Mouse (Mus musculus) ES-E14 (cell line): Measurements from ENCODE around the gene Fam83b. TPM values are rescaled to one million over a fixed set of nuclear protein-coding genes. Genes with fewer than 3 reads are reported as not detected.

Experiments
- DNase-seq: peaks from one replicate; pipeline ENCODE4 v3.0.0-alpha.2; 2013; ENCODE audit warnings: low read depth, low spot score
- H3K27ac ChIP-seq: 2 replicates; pipeline ENCODE4 v1.5.1; 2012; ENCODE audit warnings: low read depth, mild to moderate bottlenecking, low read length, moderate library complexity, mixed read lengths; ENCODE audit not compliant: poor library complexity, insufficient read depth, severe bottlenecking
- H3K36me3 ChIP-seq: 2 replicates; pipeline ENCODE4 v1.6.1; 2012; ENCODE audit warnings: mild to moderate bottlenecking, low read length, moderate library complexity, mixed read lengths; ENCODE audit not compliant: control insufficient read depth, poor library complexity, insufficient read depth, severe bottlenecking
- H3K4me1 ChIP-seq, 2 experiments: fragments of 150-350 bp in 1 of 2; sonication (generic) in 1 of 2; 2 replicates each; pipeline ENCODE4 v1.6.1; 2012; ENCODE audit warnings: low read length in 2 of 2, mild to moderate bottlenecking in 1 of 2, mixed read lengths in 1 of 2; ENCODE audit not compliant: control insufficient read depth in 2 of 2, insufficient read depth in 2 of 2, poor library complexity in 1 of 2
- H3K4me3 ChIP-seq, 2 experiments: fragments of 150-350 bp in 1 of 2; sonication (generic) in 1 of 2; 2 replicates each; pipeline ENCODE4 v1.5.1; 2012; ENCODE audit warnings: low read length in 2 of 2, low read depth in 1 of 2, mild to moderate bottlenecking in 1 of 2, mixed read lengths in 1 of 2; ENCODE audit not compliant: insufficient read depth in 1 of 2, poor library complexity in 1 of 2, severe bottlenecking in 1 of 2
- H3K9ac ChIP-seq: 2 replicates; pipeline ENCODE4 v1.6.1; 2012; ENCODE audit warnings: low read depth, mild to moderate bottlenecking, low read length, mixed read lengths; ENCODE audit not compliant: poor library complexity, insufficient read depth, severe bottlenecking
- H3K9me3 ChIP-seq: fragments of 150-350 bp; sonication (generic); 2 replicates; pipeline ENCODE4 v1.6.1; 2012; ENCODE audit warnings: low read depth, mild to moderate bottlenecking, low read length; ENCODE audit not compliant: control insufficient read depth, insufficient read depth
- CHD2 ChIP-seq: IDR thresholded peaks from 2 replicates; pipeline ENCODE4 v1.6.1; 2014; ENCODE audit warnings: mild to moderate bottlenecking, low read depth, low read length, inconsistent platforms
- HCFC1 ChIP-seq: IDR thresholded peaks from 2 replicates; pipeline ENCODE4 v1.6.1; 2012; ENCODE audit warnings: low read length, inconsistent platforms, borderline replicate concordance; ENCODE audit not compliant: insufficient read depth
- MAFK ChIP-seq: IDR thresholded peaks from 2 replicates; pipeline ENCODE4 v1.6.1; 2014; ENCODE audit warnings: mild to moderate bottlenecking, low read depth, low read length, inconsistent platforms; ENCODE audit not compliant: insufficient read depth
- ZC3H11A ChIP-seq: IDR thresholded peaks from 2 replicates; pipeline ENCODE4 v1.6.1; 2012; ENCODE audit warnings: low read depth, mild to moderate bottlenecking, inconsistent platforms, low read length, borderline replicate concordance
- ZNF384 ChIP-seq: IDR thresholded peaks from 2 replicates; pipeline ENCODE4 v1.6.1; 2012; ENCODE audit warnings: low read depth, low read length, inconsistent platforms
- in situ Hi-C, 2 experiments: fragments of 600-800 bp; cut with MboI; formaldehyde crosslinking; loops; one replicate each; pipeline ENCODE4 v1.15.1; 2025; ENCODE audit warnings: low sequenced_read_pairs in 2 of 2, inconsistent platforms in 1 of 2; ENCODE audit not compliant: unreplicated experiment in 2 of 2
- total RNA-seq: library from RNA; depleted of rRNA; stranded (reverse); fragments of 300-350 nt; gene quantifications from 2 replicates; pipeline ENCODE4 v1.2.3, GENCODE M21; 2012

Gene Fam83b
- total RNA-seq, 1 experiment, result 0.76 TPM

DNA sequence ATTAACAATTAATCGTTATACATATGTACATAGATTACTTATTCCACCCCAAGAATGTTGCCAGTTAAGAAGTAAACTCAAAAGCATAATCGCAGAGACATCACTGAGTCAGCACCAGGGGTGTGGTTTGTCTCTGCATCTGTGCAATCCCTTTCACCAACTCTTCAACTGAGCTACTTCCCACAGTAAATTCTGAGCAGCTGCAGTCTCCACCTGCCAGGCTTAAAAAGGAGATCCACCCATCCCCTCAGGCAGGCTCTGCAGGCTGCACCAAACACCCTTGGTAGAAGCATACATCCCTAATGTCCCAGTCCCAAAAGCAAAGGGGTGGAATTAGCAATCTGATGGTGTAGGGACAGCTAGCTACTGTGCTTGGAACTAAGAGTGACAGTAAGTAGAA, 1.3 kb downstream of the Fam83b start:
- H3K9me3 ChIP-seq, result no peaks in the 10 kb centered on the region
- no peak overlapping the region for H3K9ac ChIP-seq
- no peak for DNase-seq
- H3K27ac ChIP-seq, result no peak overlapping the region
- in situ Hi-C loops, result no loop called here
- TF ChIP-seq MAFK, result no peak
- TF ChIP-seq HCFC1, result no peak
- no peak for TF ChIP-seq CHD2
- TF ChIP-seq ZNF384, result no peak
- no peak for TF ChIP-seq ZC3H11A
- H3K36me3 ChIP-seq, result no peaks in the 10 kb centered on the region
- H3K4me3 ChIP-seq, result no peak overlapping the region
- H3K4me1 ChIP-seq, result 0 out of 4 replicates have a peak, but pooled peaks cover 0 to 3% of the 10 kb centered on the region in 2 experiments

DNA sequence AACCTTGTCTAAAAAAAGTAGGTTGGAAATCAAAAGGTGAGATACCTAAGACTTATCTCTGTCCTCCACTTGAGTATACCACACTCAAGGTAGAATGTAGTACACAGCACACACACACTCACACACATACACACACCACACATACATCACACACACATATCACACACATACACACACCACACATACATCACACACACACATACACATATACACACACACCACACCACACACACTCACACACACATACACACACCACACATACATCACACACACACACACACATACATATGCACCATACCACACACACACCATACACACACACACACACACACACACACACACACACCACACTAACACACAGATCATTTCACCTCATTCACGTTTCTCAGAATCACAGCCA, 2.8 kb downstream of the Fam83b start:
- H3K4me1 ChIP-seq, result 0 out of 4 replicates have a peak, but pooled peaks cover 0 to 3% of the 10 kb centered on the region in 2 experiments
- TF ChIP-seq HCFC1 (no peak), MAFK (no peak), CHD2 (no peak), ZC3H11A (no peak), ZNF384 (no peak)
- H3K9me3 ChIP-seq, result no peaks in the 10 kb centered on the region
- in situ Hi-C loops, result no loop called here
- H3K27ac ChIP-seq, result no peak overlapping the region
- H3K36me3 ChIP-seq, result no peaks in the 10 kb centered on the region
- DNase-seq, result no peak
- H3K9ac ChIP-seq, result no peak overlapping the region
- no peak overlapping the region for H3K4me3 ChIP-seq

DNA sequence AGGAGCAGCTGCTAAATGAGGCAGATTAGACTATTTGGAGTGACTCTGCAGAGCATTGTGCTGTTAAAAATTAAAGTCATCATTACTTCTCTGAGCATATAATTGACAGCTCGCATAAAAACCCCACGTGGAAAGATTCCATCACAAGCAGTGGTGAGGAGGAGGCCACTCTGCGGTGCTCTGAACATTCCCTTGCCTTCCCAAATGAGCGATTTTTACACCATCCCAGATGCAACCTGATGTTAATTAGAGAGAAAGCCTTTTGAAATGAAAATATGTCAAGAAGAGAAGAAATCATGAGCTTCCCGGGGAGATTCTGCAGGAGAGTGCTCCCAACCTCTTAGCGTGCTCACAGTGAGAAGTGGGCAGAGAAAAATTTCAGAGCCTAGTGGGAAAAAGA, 4.1 kb downstream of the Fam83b start:
- Histone ChIP-seq H3K9ac (no peak overlapping the region), H3K27ac (no peak overlapping the region), H3K9me3 (no peaks in the 10 kb centered on the region), H3K4me3 (no peak overlapping the region), H3K36me3 (no peaks in the 10 kb centered on the region), H3K4me1 (0 out of 4 replicates have a peak, but pooled peaks cover 0 to 3% of the 10 kb centered on the region in 2 experiments)
- no peak for DNase-seq
- TF ChIP-seq ZC3H11A (no peak), ZNF384 (no peak), HCFC1 (no peak), MAFK (no peak), CHD2 (no peak)
- in situ Hi-C loops, result no loop called here

DNA sequence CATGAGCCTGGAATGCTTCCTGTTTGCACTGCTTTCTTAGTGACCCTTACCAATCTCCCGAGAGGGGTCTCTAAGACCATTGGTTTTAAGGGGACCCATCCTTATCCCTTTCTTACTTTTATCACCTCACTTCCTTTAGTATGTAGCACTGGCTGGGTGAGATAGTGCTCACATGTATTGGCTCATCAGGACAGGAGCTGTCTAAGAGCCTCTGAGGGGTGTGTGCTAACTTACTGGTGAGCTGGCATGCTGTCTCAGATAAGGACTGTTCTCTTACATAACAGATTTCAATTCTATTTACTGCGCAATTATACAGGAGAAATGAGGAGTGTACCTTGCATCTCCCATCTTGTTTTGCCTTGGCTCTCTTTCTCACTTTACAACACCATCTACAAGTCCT, 7.7 kb downstream of the Fam83b start:
- H3K9me3 ChIP-seq, result no peaks in the 10 kb centered on the region
- no peaks in the 10 kb centered on the region for H3K4me1 ChIP-seq
- no peak overlapping the region for H3K27ac ChIP-seq
- in situ Hi-C loops, result no loop called here
- H3K9ac ChIP-seq, result no peak overlapping the region
- H3K36me3 ChIP-seq, result no peaks in the 10 kb centered on the region
- no peak overlapping the region for H3K4me3 ChIP-seq
- TF ChIP-seq ZC3H11A, result no peak
- TF ChIP-seq ZNF384, result no peak
- no peak for TF ChIP-seq MAFK
- no peak for TF ChIP-seq CHD2
- no peak for TF ChIP-seq HCFC1
- no peak for DNase-seq

DNA sequence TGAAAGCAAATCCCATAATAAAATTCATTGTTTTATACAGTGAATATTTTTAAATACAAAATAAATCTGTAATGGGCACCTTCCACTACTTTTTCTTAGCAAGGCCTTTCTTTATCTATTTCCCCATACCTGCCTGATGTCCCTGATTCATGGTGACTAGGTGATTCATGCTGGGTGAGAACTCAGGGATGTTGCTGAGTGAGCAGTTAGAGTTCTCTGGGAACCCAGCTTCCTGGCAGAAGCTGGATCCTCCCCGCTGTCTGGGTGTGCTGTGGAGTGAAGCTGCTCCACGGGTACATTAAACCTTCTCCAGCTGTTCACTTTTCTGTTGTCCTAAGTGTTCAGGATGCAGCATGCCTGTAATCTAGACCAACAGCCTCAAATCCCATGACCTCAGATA, 13.2 kb downstream of the Fam83b start:
- in situ Hi-C loops, result no loop called here
- H3K4me1 ChIP-seq, result no peaks in the 10 kb centered on the region
- no peaks in the 10 kb centered on the region for H3K9me3 ChIP-seq
- H3K27ac ChIP-seq, result no peak overlapping the region
- H3K36me3 ChIP-seq, result no peaks in the 10 kb centered on the region
- H3K9ac ChIP-seq, result no peak overlapping the region
- no peak for DNase-seq
- TF ChIP-seq MAFK, result no peak
- TF ChIP-seq ZC3H11A, result no peak
- no peak for TF ChIP-seq HCFC1
- no peak for TF ChIP-seq CHD2
- TF ChIP-seq ZNF384, result no peak
- no peak overlapping the region for H3K4me3 ChIP-seq
